Mouse (Mus musculus): ENCODE data around the gene Kcne1. TPM values are rescaled to one million over a fixed set of nuclear protein-coding genes. Genes with fewer than 3 reads are reported as not detected.

Kcne1 gene
- total RNA-seq, 1 experiment: not detected

GRCm38 (mm10) chr16:92320361-92320760 lies 38.9 kb downstream of the Kcne1 start:
- in situ Hi-C loops (cut with MboI; ENCODE audit: low sequenced_read_pairs in 2 of 2, unreplicated experiment in 2 of 2): no loop called here

GRCm38 (mm10) chr16:92319353-92320109 lies 39.7 kb downstream of the Kcne1 start:
- DNase-seq (ENCODE audit: low read depth, low spot score): peak; percentile 78
- no peak overlapping the region; the same call in 1 of the 2 replicates for H3K9ac ChIP-seq (ENCODE audit: insufficient read depth, low read depth, low read length, poor library complexity, severe bottlenecking)
- in situ Hi-C loops (cut with MboI; ENCODE audit: low sequenced_read_pairs in 2 of 2, unreplicated experiment in 2 of 2): no loop called here
- H3K9me3 ChIP-seq (ENCODE audit: control insufficient read depth, insufficient read depth, low read depth, low read length): no peaks in the 10 kb centered on the region
- TF ChIP-seq CHD2 (IDR thresholded peaks at IDR 0.05; ENCODE audit: low read depth, low read length) (no peak), ZC3H11A (IDR thresholded peaks at IDR 0.05; ENCODE audit: borderline replicate concordance, low read depth, low read length) (peak; percentile 39; the same call in 1 of the 2 replicates), MAFK (IDR thresholded peaks at IDR 0.05; ENCODE audit: insufficient read depth, low read depth, low read length) (no peak), ZNF384 (IDR thresholded peaks at IDR 0.05; ENCODE audit: low read depth, low read length) (no peak), HCFC1 (IDR thresholded peaks at IDR 0.05; ENCODE audit: borderline replicate concordance, insufficient read depth, low read length) (0 out of 2 replicates have a peak, but pooled peaks have one; percentile 28)
- no peaks in the 10 kb centered on the region; a peak in 1 of 4 replicates for H3K4me1 ChIP-seq (ENCODE audit: control insufficient read depth in 2 of 2, insufficient read depth in 2 of 2, low read length in 2 of 2, poor library complexity in 1 of 2)
- H3K36me3 ChIP-seq (ENCODE audit: control insufficient read depth, insufficient read depth, low read length, poor library complexity, severe bottlenecking): no peaks in the 10 kb centered on the region
- H3K4me3 ChIP-seq (ENCODE audit: insufficient read depth in 1 of 2, low read depth in 1 of 2, low read length in 2 of 2, poor library complexity in 1 of 2, severe bottlenecking in 1 of 2): no peak overlapping the region
- no peak overlapping the region for H3K27ac ChIP-seq (ENCODE audit: insufficient read depth, low read depth, low read length, poor library complexity, severe bottlenecking)

More at GRCm38 (mm10) chr16:92320361-92320760, 38.9 kb downstream of the Kcne1 start:
- DNase-seq (ENCODE audit: low read depth, low spot score): no peak
- H3K4me3 ChIP-seq (ENCODE audit: insufficient read depth in 1 of 2, low read depth in 1 of 2, low read length in 2 of 2, poor library complexity in 1 of 2, severe bottlenecking in 1 of 2): no peak overlapping the region
- no peaks in the 10 kb centered on the region for H3K36me3 ChIP-seq (ENCODE audit: control insufficient read depth, insufficient read depth, low read length, poor library complexity, severe bottlenecking)
- no peak for TF ChIP-seq CHD2 (IDR thresholded peaks at IDR 0.05; ENCODE audit: low read depth, low read length)
- TF ChIP-seq ZC3H11A (IDR thresholded peaks at IDR 0.05; ENCODE audit: borderline replicate concordance, low read depth, low read length): no peak
- no peak for TF ChIP-seq MAFK (IDR thresholded peaks at IDR 0.05; ENCODE audit: insufficient read depth, low read depth, low read length)
- H3K27ac ChIP-seq (ENCODE audit: insufficient read depth, low read depth, low read length, poor library complexity, severe bottlenecking): no peak overlapping the region
- H3K4me1 ChIP-seq (ENCODE audit: control insufficient read depth in 2 of 2, insufficient read depth in 2 of 2, low read length in 2 of 2, poor library complexity in 1 of 2): no peaks in the 10 kb centered on the region; a peak in 1 of 4 replicates
- H3K9ac ChIP-seq (ENCODE audit: insufficient read depth, low read depth, low read length, poor library complexity, severe bottlenecking): no peak overlapping the region
- H3K9me3 ChIP-seq (ENCODE audit: control insufficient read depth, insufficient read depth, low read depth, low read length): no peaks in the 10 kb centered on the region

DNA sequence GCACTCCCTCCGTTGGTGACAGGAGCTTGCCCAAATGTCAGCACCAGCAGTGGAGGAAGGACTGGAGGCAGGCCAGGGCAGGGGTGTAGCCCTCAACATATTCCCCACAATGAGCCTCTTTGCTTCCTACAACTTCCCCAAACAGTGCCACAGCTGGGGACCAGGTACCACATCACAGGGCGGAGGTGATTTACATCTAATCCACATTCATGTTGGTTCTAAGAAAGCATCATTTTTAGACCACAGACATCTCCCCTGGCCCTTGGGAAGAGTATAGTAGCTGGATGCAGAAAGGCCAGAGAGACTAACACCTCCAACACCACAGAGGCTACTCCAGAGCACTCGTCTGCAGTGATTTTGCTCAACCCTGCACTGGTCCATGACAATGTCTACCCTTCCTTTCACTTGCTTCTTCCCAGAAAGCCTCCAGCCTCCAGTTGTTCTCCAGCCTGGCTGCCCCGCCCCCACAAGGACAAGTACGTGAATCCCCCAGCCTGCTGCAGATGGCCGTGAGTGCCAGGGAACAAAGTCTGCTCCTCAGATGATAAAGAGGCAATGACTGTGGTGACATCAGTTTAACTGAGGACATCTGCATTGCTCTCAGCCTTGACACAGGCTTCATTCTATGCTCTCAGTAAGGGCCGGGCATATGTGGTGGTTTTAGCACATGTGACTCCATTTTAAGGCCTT lies 43.1 kb downstream of the Kcne1 start:
- Histone ChIP-seq H3K4me1 (ENCODE audit: control insufficient read depth in 2 of 2, insufficient read depth in 2 of 2, low read length in 2 of 2, poor library complexity in 1 of 2) (peaks cover 0 to 2% of the 10 kb centered on the region in 2 experiments; a peak in 1 of 4 replicates), H3K4me3 (ENCODE audit: insufficient read depth in 1 of 2, low read depth in 1 of 2, low read length in 2 of 2, poor library complexity in 1 of 2, severe bottlenecking in 1 of 2) (no peak overlapping the region), H3K9me3 (ENCODE audit: control insufficient read depth, insufficient read depth, low read depth, low read length) (no peaks in the 10 kb centered on the region), H3K36me3 (ENCODE audit: control insufficient read depth, insufficient read depth, low read length, poor library complexity, severe bottlenecking) (no peaks in the 10 kb centered on the region), H3K27ac (ENCODE audit: insufficient read depth, low read depth, low read length, poor library complexity, severe bottlenecking) (no peak overlapping the region), H3K9ac (ENCODE audit: insufficient read depth, low read depth, low read length, poor library complexity, severe bottlenecking) (no peak overlapping the region)
- TF ChIP-seq CHD2 (IDR thresholded peaks at IDR 0.05; ENCODE audit: low read depth, low read length) (no peak), ZNF384 (IDR thresholded peaks at IDR 0.05; ENCODE audit: low read depth, low read length) (no peak), MAFK (IDR thresholded peaks at IDR 0.05; ENCODE audit: insufficient read depth, low read depth, low read length) (no peak), ZC3H11A (IDR thresholded peaks at IDR 0.05; ENCODE audit: borderline replicate concordance, low read depth, low read length) (no peak), HCFC1 (IDR thresholded peaks at IDR 0.05; ENCODE audit: borderline replicate concordance, insufficient read depth, low read length) (no peak)
- in situ Hi-C loops (cut with MboI; ENCODE audit: low sequenced_read_pairs in 2 of 2, unreplicated experiment in 2 of 2): no loop called here
- DNase-seq (ENCODE audit: low read depth, low spot score): no peak

GRCm38 (mm10) chr16:92313953-92314741 lies 45.1 kb downstream of the Kcne1 start:
- TF ChIP-seq MAFK (IDR thresholded peaks at IDR 0.05; ENCODE audit: insufficient read depth, low read depth, low read length) (no peak), CHD2 (IDR thresholded peaks at IDR 0.05; ENCODE audit: low read depth, low read length) (no peak), ZNF384 (IDR thresholded peaks at IDR 0.05; ENCODE audit: low read depth, low read length) (no peak), ZC3H11A (IDR thresholded peaks at IDR 0.05; ENCODE audit: borderline replicate concordance, low read depth, low read length) (no peak), HCFC1 (IDR thresholded peaks at IDR 0.05; ENCODE audit: borderline replicate concordance, insufficient read depth, low read length) (no peak)
- peaks cover 0 to 2% of the 10 kb centered on the region in 2 experiments; a peak in 1 of 4 replicates for H3K4me1 ChIP-seq (ENCODE audit: control insufficient read depth in 2 of 2, insufficient read depth in 2 of 2, low read length in 2 of 2, poor library complexity in 1 of 2)
- no peaks in the 10 kb centered on the region for H3K9me3 ChIP-seq (ENCODE audit: control insufficient read depth, insufficient read depth, low read depth, low read length)
- peak; percentile 40 for DNase-seq (ENCODE audit: low read depth, low spot score)
- H3K36me3 ChIP-seq (ENCODE audit: control insufficient read depth, insufficient read depth, low read length, poor library complexity, severe bottlenecking): no peaks in the 10 kb centered on the region
- no peak overlapping the region for H3K9ac ChIP-seq (ENCODE audit: insufficient read depth, low read depth, low read length, poor library complexity, severe bottlenecking)
- H3K27ac ChIP-seq (ENCODE audit: insufficient read depth, low read depth, low read length, poor library complexity, severe bottlenecking): no peak overlapping the region
- H3K4me3 ChIP-seq (ENCODE audit: insufficient read depth in 1 of 2, low read depth in 1 of 2, low read length in 2 of 2, poor library complexity in 1 of 2, severe bottlenecking in 1 of 2): no peak overlapping the region
- in situ Hi-C loops (cut with MboI; ENCODE audit: low sequenced_read_pairs in 2 of 2, unreplicated experiment in 2 of 2): no loop called here

Measured in ES-E14 (cell line).